In the genomic region with DNA sequence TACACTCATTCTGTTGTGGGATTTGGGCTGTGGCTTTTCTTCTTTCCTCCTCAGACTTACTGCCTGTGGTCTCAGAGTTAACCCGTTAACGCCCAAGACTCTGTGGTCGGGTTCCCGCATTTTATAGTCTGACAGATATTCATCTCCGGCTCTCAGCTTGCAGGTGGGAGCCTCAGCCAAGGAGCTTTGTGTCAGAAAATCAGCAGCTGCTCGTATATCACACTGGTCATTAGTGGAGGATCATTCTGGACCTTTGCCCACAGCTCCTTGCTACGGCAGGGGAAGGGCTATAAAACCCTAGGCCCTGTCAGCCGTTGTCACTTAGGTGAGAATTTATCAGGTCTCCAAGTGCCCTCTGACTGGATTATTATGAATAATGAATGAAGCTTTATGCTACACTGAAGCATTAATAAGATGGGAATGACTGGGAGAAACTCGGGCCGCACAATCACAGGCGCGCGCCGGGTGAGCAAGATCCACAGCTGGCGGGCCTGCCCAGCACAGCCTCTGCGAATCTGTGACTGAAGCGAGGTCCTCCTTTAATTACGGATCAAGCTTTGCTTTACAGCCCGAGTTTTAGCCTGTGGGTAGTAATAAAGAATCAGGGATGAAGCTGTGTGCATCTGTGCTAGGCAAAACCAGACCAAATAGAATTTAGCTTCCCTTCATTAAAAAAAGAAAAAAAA, we compare ENCODE assay signal across 10 mouse cellular contexts.
DNase-seq lines count a peak whose midpoint lies in the region; ATAC-seq and TF ChIP-seq lines count a peak whose summit lies in the region.
"Had no signal": no experiment of that assay in that cellular context is flagged by ENCODE, and none has a peak within 500 bp of the region (broad histone marks: within the 10 kb centered on the region; RNA-seq: fewer than 3 reads in every experiment).

No protein-coding gene starts in this region.

- H3K4me3 ChIP-seq in hindbrain, postnatal 0 days (ENCODE audit: low read length) = no peak overlapping the region
- peak overlapping the region; percentile 15; the same call in 1 of the 2 replicates for H3K4me3 ChIP-seq in neural tube, embryonic 14.5 days (ENCODE audit: low read depth, low read length)
- H3K4me3 ChIP-seq: heart, embryonic 12.5 days had no signal

- H3K4me2 ChIP-seq in hindbrain, postnatal 0 days (ENCODE audit: low read depth, low read length) = peak overlapping the region; percentile 48
- H3K4me2 ChIP-seq in neural tube, embryonic 14.5 days (ENCODE audit: low read depth, low read length) = peak overlapping the region; percentile 36
- H3K4me2 ChIP-seq: heart, embryonic 12.5 days had no signal

- no peaks in the 10 kb centered on the region for H3K36me3 ChIP-seq in hindbrain, postnatal 0 days (ENCODE audit: insufficient read depth, low read length)
- H3K36me3 ChIP-seq in neural tube, embryonic 14.5 days (ENCODE audit: control insufficient read depth, insufficient read depth, low read length) = no peaks in the 10 kb centered on the region
- H3K36me3 ChIP-seq: heart, embryonic 12.5 days had no signal

- H3K4me1 ChIP-seq in hindbrain, postnatal 0 days (ENCODE audit: insufficient read depth, low read length) = no peaks in the 10 kb centered on the region
- H3K4me1 ChIP-seq in neural tube, embryonic 14.5 days (ENCODE audit: control insufficient read depth, insufficient read depth, low read length) = no peaks in the 10 kb centered on the region; the same call in 1 of the 2 replicates

- H3K27me3 ChIP-seq in hindbrain, postnatal 0 days (ENCODE audit: insufficient read depth, low read length) = no peaks in the 10 kb centered on the region
- H3K27me3 ChIP-seq in neural tube, embryonic 14.5 days (ENCODE audit: control insufficient read depth, insufficient read depth, low read length) = no peaks in the 10 kb centered on the region
- H3K27me3 ChIP-seq: heart, embryonic 12.5 days had no signal

- no peak overlapping the region for H3K27ac ChIP-seq in hindbrain, postnatal 0 days
- no peak overlapping the region for H3K27ac ChIP-seq in neural tube, embryonic 14.5 days (ENCODE audit: low read depth, low read length)
- H3K27ac ChIP-seq: macrophage had no signal

- no peak for TF ChIP-seq CTCF in hindbrain, postnatal 0 days (IDR thresholded peaks at IDR 0.05; ENCODE audit: low read depth)

- H3K9ac ChIP-seq in hindbrain, postnatal 0 days (replicated peaks; ENCODE audit: low read length) = no peak overlapping the region
- H3K9ac ChIP-seq in neural tube, embryonic 14.5 days (replicated peaks; ENCODE audit: low read depth, low read length) = no peak overlapping the region
- H3K9ac ChIP-seq: heart, embryonic 12.5 days had no signal

- no peaks in the 10 kb centered on the region for H3K9me3 ChIP-seq in hindbrain, postnatal 0 days (ENCODE audit: low read length)
- no peaks in the 10 kb centered on the region for H3K9me3 ChIP-seq in neural tube, embryonic 14.5 days (ENCODE audit: control insufficient read depth, low read length)
- H3K9me3 ChIP-seq: heart, embryonic 12.5 days had no signal

- DNase-seq in left cerebral cortex, postnatal 4 days = peak; percentile 42
- no peak for DNase-seq in left cerebral cortex, postnatal 14 days (ENCODE audit: low spot score in 2 of 2)
- peak; percentile 61 for DNase-seq in embryo, embryonic 11.5 days (ENCODE audit: low read depth, low spot score)
- peak; percentile 65 for DNase-seq in hindbrain, postnatal 0 days (ENCODE audit: low spot score)
- no peak for DNase-seq in left cerebral cortex, adult 8-10 months (ENCODE audit: low spot score in 2 of 2)
- DNase-seq in gastrocnemius, postnatal 36 days = no peak

- WGBS in hindbrain, postnatal 0 days = 26% methylated on average over 19 of the region's 19 CpGs
- WGBS in neural tube, embryonic 14.5 days = 2% methylated on average over 19 of the region's 19 CpGs

- intact Hi-C loops in left cerebral cortex, postnatal 4 days (cut with DNase I) = no loop called here
- intact Hi-C loops in left cerebral cortex, postnatal 14 days (cut with DNase I) = no loop called here
- intact Hi-C loops in gastrocnemius, postnatal 36 days (cut with DNase I) = no loop called here

- ATAC-seq in hindbrain, postnatal 0 days = peak; percentile 73
- ATAC-seq in neural tube, embryonic 14.5 days (ENCODE audit: low read depth) = peak; percentile 95
- no peak for ATAC-seq in frontal cortex, adult (ENCODE audit: low TSS enrichment)

Comparison
In these comparisons a context has a peak if more than half of its experiments do, and no peak if none do; other contexts are left out.
1. DNase-seq: peak in left cerebral cortex, postnatal 4 days (single experiment), embryo, embryonic 11.5 days (single experiment) and hindbrain, postnatal 0 days (single experiment); none in left cerebral cortex, postnatal 14 days (0 of 2), left cerebral cortex, adult 8-10 months (0 of 2) and gastrocnemius, postnatal 36 days (0 of 2).